Mouse (Mus musculus): Measurements from ENCODE around the gene Stx11.

Gene Stx11

GRCm38 (mm10) chr10:12964151-12965075 is at the start of gene Stx11:
TSS of gene Stx11 (minus strand) at chr10:12964298.
- DNase-seq = peak; percentile 66

- no peak for DNase-seq
These were observed 44.6 kb upstream of the Stx11 start for GRCm38 (mm10) chr10:13008737-13009121.

- DNase-seq = peak; percentile 92
These were observed 44.0 kb upstream of the Stx11 start for GRCm38 (mm10) chr10:13007876-13008736.

- no peak for DNase-seq
These were observed 40.9 kb upstream of the Stx11 start, which contains the start of gene Sf3b5 for GRCm38 (mm10) chr10:13005043-13005442. TSS of gene Sf3b5 (plus strand) at chr10:13005343.

- peak; percentile 85 for DNase-seq
These were observed 32.8 kb upstream of the Stx11 start for GRCm38 (mm10) chr10:12996736-12997477.

- DNase-seq = no peak
These were observed 29.4 kb upstream of the Stx11 start for GRCm38 (mm10) chr10:12993411-12994039.

- DNase-seq = no peak
These were observed 27.9 kb upstream of the Stx11 start for GRCm38 (mm10) chr10:12991953-12992352.

- DNase-seq = no peak
These were observed 22.8 kb upstream of the Stx11 start for GRCm38 (mm10) chr10:12986943-12987342.

GRCm38 (mm10) chr10:12986485-12986884 is 22.4 kb upstream of the Stx11 start:
- DNase-seq = no peak

GRCm38 (mm10) chr10:12985028-12985427 is 20.9 kb upstream of the Stx11 start:
- DNase-seq = no peak

GRCm38 (mm10) chr10:12983516-12983915 is 19.4 kb upstream of the Stx11 start:
- no peak for DNase-seq

GRCm38 (mm10) chr10:12981071-12981470 is 17.0 kb upstream of the Stx11 start:
- DNase-seq = peak; percentile 7

- DNase-seq = no peak
These were observed 13.7 kb upstream of the Stx11 start for GRCm38 (mm10) chr10:12977787-12978212.

- no peak for DNase-seq
These were observed 12.5 kb upstream of the Stx11 start for GRCm38 (mm10) chr10:12976552-12976951.

- DNase-seq = no peak
These were observed 11.9 kb upstream of the Stx11 start for GRCm38 (mm10) chr10:12975957-12976356.

GRCm38 (mm10) chr10:12975461-12975860 is 11.4 kb upstream of the Stx11 start:
- DNase-seq = no peak

- no peak for DNase-seq
These were observed 10.5 kb upstream of the Stx11 start for GRCm38 (mm10) chr10:12974572-12974971.

- DNase-seq = no peak
These were observed 1.6 kb upstream of the Stx11 start for GRCm38 (mm10) chr10:12965669-12966180.

GRCm38 (mm10) chr10:12963362-12964147 is 543 bp downstream of the Stx11 start:
- DNase-seq = peak; percentile 7

GRCm38 (mm10) chr10:12962238-12962637 is 1.9 kb downstream of the Stx11 start:
- no peak for DNase-seq

- DNase-seq = no peak
These were observed 2.6 kb downstream of the Stx11 start for GRCm38 (mm10) chr10:12961546-12961945.

Data from kidney, adult 18-20 months (tissue).